Mouse (Mus musculus): ENCODE measurements around the gene Cdk12. TPM values are rescaled to one million over a fixed set of nuclear protein-coding genes. Genes with fewer than 3 reads are reported as not detected.
"Not testable (repeated sequence)": the region's sequence is repeated elsewhere in the genome, so short reads cannot be mapped to it uniquely, and the experiment has no call there.

The Cdk12 gene
- 57.2 and 59.8 TPM in 2 replicates for total RNA-seq (2014; fragmentation: Nextera tagmentation)
- 44.8 and 49.1 TPM in 2 replicates for total RNA-seq (2017)

DNA sequence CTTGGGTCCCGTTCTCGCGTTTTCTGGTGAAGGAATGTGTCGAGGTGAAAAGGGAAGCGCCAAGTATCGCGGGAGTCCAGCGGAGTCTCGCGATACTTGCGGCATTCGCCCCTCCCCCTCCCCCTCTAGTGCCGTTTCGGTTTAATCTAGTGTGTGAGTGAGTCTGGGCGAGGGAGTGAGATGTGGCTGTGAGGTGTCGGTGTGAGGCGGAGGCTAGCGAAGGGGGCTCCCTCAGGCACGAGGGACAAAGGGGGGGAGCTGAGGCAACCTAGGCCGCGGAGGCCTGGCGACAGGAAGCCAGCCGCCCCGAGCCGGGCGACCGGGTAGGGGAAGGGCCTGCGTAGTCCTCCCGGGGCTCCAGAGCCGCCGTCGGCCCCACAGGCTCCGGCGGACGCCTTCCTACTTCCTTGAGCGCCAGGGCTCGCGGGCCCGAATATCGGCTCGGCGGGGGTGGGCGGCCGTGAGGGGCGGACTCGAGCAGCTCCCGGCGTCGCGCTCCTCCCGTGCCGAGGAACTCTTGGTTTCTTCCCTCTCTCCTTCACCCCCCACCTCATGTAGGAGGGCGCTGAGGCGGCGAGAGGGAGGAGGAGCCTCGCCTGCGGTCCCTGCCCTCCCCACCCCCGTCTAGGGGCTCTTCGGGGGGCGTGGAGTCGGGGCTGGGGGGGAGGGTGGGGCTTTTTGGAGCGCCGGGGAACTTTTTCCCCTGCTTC, at the start of gene Cdk12:
Gene Cdk12 (plus strand): TSS at position 419 of the 710 bp plus-strand sequence.
- peak; percentile 90 for ATAC-seq (replicated peaks; ENCODE audit: poor library complexity, severe bottlenecking)

DNA sequence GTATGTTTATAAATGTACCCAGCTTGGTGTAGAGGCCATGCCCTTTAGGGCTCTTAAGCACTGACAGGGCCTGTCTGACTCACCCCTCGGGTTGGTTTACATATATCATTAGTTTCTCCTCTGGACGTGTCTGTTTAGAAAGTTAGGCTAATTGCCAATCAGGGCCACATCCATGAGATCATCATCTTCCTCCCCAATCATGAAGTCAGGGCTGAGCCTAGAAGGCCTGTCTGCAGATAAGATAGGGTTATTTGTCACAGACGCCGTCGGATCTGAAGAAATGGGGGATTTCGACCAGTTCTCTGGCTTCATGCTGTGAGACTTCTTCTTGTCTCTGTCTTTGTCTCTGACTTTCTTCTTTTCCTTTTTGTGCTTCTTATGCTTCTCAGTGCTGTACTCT, 47.8 kb upstream of the Cdk12 start:
- ATAC-seq (replicated peaks; ENCODE audit: poor library complexity, severe bottlenecking): no peak

DNA sequence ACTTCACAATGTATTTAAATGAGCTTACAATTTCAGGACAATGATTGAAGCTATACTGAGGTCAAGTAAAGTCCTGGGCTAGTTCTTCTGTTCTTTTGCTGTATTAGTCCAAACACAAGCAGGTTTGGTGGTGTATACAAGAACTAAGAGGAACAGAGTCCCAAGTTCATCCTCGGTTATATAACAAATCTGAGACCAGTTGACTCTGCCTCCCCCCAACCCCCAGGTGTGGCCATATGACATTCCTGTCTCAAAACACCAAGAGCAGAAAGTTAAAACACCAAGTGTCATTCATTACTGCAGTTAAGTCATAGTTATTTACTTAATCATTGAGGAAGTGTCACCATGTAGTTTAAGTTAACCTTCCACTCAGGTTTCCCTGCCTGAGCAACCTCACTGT, 34.5 kb upstream of the Cdk12 start:
- ATAC-seq (replicated peaks; ENCODE audit: poor library complexity, severe bottlenecking): no peak

GRCm38 (mm10) chr11:98182149-98182548, 20.7 kb upstream of the Cdk12 start:
- ATAC-seq (replicated peaks; ENCODE audit: poor library complexity, severe bottlenecking): not testable (repeated sequence)

DNA sequence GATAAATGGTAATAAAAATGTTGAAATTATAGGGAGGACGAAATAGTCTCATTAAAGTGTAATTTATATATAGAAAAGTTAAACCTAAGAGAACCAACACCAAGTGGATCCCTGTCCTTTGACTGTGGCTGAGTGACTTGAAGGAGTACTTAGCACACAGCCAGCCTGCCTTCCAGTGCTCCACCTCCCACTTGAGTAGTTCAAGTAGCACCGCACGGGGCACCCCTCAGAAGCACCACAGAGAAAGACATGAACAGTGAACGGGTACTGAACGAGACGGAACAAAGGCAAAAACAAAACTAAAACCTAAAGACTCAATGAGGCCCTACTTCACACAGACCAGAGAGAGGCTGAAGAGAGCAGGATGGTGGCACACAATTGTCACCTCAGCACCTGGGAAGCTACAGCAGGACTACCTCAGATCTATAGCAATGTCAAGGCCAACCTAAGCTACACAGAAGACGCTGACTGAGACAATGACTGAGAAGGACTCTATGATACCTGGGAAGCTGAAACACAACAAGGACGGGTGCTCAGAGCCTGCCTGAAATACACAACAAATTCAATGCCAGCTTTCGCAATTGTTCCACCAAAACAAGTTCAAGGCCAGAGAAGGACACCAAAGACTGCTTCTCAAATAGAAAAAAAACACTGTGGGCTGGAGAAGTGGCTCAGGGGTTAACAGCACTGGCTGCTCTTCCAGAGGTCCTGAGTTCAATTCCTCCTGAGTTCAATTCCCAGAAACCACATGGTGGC, 15.0 kb upstream of the Cdk12 start:
- no peak for ATAC-seq (replicated peaks; ENCODE audit: poor library complexity, severe bottlenecking)

GRCm38 (mm10) chr11:98190820-98191219, 12.0 kb upstream of the Cdk12 start:
- no peak for ATAC-seq (replicated peaks; ENCODE audit: poor library complexity, severe bottlenecking)

- peak; percentile 96 for ATAC-seq (replicated peaks; ENCODE audit: poor library complexity, severe bottlenecking)
These were observed 9.7 kb upstream of the Cdk12 start, which contains the start of gene Med1 for GRCm38 (mm10) chr11:98192901-98193805. Gene Med1 (minus strand): TSS chr11:98193293.

DNA sequence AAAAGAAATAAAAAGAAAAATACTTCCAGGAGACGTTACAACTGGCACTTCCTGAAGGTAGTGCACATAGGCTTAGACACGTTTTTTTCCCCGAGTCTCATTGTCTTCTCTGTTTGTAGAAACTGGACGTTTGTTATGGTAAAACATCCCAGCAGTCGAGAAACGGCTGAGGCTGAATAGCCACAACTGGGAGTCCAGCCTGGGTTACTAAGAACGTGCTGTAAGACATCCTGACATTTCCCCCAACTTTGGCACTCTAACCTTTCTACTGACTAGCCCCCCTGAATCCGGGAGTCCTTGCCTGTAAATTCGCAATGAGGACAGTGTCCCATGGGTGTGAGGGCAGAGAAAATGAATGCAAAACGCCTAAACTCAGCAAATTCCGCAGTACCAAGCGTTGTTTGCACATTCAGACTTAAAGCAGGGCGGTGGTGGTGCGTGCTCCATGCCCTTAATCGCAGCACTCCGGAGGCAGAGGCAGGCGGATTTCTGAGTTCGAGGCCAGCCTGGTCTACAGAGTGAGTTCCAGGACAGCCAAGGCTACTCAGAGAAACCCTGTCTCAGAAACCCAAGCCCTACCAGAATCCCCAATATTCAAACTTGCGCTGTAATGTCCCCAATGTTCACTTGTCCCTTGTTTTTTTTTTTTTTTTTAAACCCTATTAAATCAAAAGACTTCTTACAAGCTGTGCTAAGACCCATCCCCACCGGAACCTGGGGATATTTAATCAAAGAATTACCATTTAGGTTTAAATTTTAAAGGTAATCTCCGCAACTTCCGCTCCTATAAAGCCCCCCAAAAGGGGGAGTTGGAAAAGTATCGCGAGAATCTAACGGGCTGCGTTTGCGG, 843 bp upstream of the Cdk12 start:
- ATAC-seq (replicated peaks; ENCODE audit: poor library complexity, severe bottlenecking): no peak

DNA sequence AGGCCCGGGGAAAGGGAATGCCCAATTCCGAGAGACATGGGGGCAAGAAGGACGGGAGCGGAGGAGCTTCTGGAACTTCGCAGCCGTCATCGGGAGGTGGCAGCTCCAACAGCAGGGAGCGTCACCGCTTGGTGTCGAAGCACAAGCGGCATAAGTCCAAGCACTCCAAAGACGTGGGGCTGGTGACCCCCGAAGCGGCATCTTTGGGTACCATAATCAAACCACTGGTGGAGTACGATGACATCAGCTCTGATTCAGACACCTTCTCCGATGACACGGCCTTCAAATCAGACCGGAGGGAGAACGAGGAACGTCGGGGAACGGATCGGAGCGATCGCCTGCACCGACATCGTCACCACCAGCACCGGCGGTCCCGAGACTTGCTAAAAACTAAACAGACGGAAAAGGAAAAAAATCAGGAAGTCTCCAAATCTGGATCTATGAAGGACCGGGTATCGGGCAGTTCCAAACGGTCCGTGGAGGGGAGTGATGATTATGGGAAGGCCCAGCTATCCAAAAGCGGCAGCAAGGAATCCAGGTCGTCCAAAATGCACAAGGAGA, 572 bp downstream of the Cdk12 start:
- no peak for ATAC-seq (replicated peaks; ENCODE audit: poor library complexity, severe bottlenecking)

DNA sequence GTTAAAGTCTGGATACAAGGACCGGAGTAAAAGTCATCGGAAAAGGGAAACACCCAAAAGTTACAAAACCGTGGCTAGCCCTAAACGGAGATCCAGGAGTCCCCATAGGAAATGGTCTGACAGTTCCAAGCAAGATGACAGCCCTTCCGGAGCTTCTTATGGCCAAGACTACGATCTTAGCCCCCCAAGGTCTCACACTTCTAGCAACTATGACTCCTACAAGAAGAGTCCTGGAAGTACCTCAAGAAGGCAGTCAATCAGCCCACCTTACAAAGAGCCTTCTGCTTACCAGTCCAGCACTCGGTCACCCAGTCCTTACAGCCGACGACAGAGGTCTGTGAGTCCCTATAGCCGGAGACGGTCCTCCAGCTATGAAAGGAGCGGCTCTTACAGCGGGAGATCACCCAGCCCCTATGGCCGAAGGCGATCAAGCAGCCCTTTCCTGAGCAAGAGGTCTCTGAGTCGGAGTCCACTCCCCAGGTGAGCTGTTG, 1.1 kb downstream of the Cdk12 start:
- peak; percentile 15; the same call in 1 of the 2 replicates for ATAC-seq (replicated peaks; ENCODE audit: poor library complexity, severe bottlenecking)

DNA sequence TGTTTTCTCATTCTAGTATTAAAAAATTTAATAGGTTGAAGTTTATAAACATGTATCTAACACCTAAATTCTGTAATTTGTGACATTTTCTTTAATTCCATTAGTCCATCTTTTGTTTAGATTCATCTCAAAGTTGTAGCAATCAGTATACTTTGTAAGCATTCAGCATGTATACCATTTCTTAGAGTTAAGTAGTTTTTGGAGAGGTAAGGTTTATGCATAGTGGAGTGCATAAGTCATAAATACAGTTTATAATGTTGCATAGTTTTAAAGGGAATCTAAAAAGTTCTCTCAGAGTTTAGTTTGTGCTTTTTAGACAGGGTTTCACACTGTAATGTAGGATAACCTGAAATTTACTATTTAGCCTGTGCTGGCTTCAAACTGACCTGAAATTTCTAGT, 2.6 kb downstream of the Cdk12 start:
- no peak for ATAC-seq (replicated peaks; ENCODE audit: poor library complexity, severe bottlenecking)

- ATAC-seq (replicated peaks; ENCODE audit: poor library complexity, severe bottlenecking): not testable (repeated sequence)
These were observed 3.4 kb downstream of the Cdk12 start for GRCm38 (mm10) chr11:98206281-98206680.

- not testable (repeated sequence) for ATAC-seq (replicated peaks; ENCODE audit: poor library complexity, severe bottlenecking)
These were observed 6.8 kb downstream of the Cdk12 start for GRCm38 (mm10) chr11:98209661-98210060.

DNA sequence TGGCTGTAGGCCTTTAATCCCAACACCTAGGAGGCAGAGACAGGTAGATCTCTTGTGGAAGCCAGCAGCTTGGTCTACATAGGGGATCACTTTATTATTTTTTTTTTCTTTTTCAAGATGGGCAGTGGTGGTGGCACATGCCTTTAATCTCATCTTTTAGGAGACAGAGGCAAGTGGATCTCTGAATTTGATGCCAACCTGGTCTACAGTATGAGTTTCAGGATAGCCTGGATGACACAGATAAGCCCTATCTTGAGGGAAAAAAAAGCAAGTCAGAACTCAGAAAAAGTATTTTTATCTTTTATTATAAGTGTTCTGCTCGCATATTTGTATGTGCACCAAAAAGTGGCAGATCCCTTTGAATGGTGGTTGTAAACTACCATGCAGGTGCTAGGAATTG, 10.5 kb downstream of the Cdk12 start:
- no peak for ATAC-seq (replicated peaks; ENCODE audit: poor library complexity, severe bottlenecking)

- ATAC-seq (replicated peaks; ENCODE audit: poor library complexity, severe bottlenecking): no peak
These were observed 23.5 kb downstream of the Cdk12 start for GRCm38 (mm10) chr11:98226349-98226748.

GRCm38 (mm10) chr11:98238416-98238815, 35.6 kb downstream of the Cdk12 start:
- ATAC-seq (replicated peaks; ENCODE audit: poor library complexity, severe bottlenecking): no peak

GRCm38 (mm10) chr11:98238995-98239394, 36.1 kb downstream of the Cdk12 start:
- no peak for ATAC-seq (replicated peaks; ENCODE audit: poor library complexity, severe bottlenecking)

- ATAC-seq (replicated peaks; ENCODE audit: poor library complexity, severe bottlenecking): not testable (repeated sequence)
These were observed 40.1 kb downstream of the Cdk12 start for GRCm38 (mm10) chr11:98242910-98243309.

DNA sequence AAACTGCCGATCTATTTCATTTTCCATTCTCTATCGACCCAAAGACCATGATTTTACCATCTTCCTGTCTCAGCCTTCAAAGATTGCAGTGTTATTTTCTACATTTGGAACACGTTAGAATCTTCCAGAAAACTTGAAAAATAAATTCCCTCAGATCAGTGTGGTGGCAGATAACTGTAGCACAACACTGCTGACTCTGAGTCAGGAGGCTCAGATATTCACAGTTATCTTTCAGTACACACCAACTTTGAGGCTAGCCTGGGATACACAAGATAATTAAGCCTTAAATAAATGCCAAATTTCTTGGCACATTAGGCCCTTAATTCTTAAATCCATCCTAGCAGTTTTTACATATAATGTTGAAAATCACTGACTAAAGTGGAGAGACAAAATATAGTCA, 41.6 kb downstream of the Cdk12 start:
- ATAC-seq (replicated peaks; ENCODE audit: poor library complexity, severe bottlenecking): no peak
